Mouse (Mus musculus): ENCODE results near the gene Mt4.
"Not testable (repeated sequence)": the region's sequence is repeated elsewhere in the genome, so short reads cannot be mapped to it uniquely, and the experiment has no call there.

Gene Mt4

GRCm38 (mm10) chr8:94134601-94135000, 2.4 kb upstream of the Mt4 start:
- peak; percentile 1 to 18 for DNase-seq (ENCODE audit: low spot score in 2 of 2)

- no peak for DNase-seq (ENCODE audit: low spot score in 2 of 2)
These were observed 1.4 kb upstream of the Mt4 start for GRCm38 (mm10) chr8:94135556-94135955.

GRCm38 (mm10) chr8:94136192-94136591, 805 bp upstream of the Mt4 start:
- DNase-seq (ENCODE audit: low spot score in 2 of 2), result no peak

GRCm38 (mm10) chr8:94140266-94140795, 3.3 kb downstream of the Mt4 start:
- no peak for DNase-seq (ENCODE audit: low spot score in 2 of 2)

- DNase-seq (ENCODE audit: low spot score in 2 of 2), result no peak
These were observed 11.2 kb downstream of the Mt4 start for GRCm38 (mm10) chr8:94148236-94148635.

GRCm38 (mm10) chr8:94150925-94151324, 13.9 kb downstream of the Mt4 start:
- DNase-seq (ENCODE audit: low spot score in 2 of 2), result no peak

GRCm38 (mm10) chr8:94152513-94153300, 15.7 kb downstream of the Mt4 start, which contains the start of gene Mt3:
TSS of gene Mt3 (plus strand) at chr8:94152607.
- no peak for DNase-seq (ENCODE audit: low spot score in 2 of 2)

- no peak for DNase-seq (ENCODE audit: low spot score in 2 of 2)
These were observed 16.5 kb downstream of the Mt4 start for GRCm38 (mm10) chr8:94153451-94153850.

GRCm38 (mm10) chr8:94154537-94154936, 17.5 kb downstream of the Mt4 start:
- no peak for DNase-seq (ENCODE audit: low spot score in 2 of 2)

GRCm38 (mm10) chr8:94156092-94156491, 19.1 kb downstream of the Mt4 start:
- no peak for DNase-seq (ENCODE audit: low spot score in 2 of 2)

GRCm38 (mm10) chr8:94165772-94166171, 28.8 kb downstream of the Mt4 start:
- not testable (repeated sequence) for DNase-seq (ENCODE audit: low spot score in 2 of 2)

- DNase-seq (ENCODE audit: low spot score in 2 of 2), result peak; percentile 67 to 79
These were observed 30.2 kb downstream of the Mt4 start for GRCm38 (mm10) chr8:94167244-94167643.

- DNase-seq (ENCODE audit: low spot score in 2 of 2), result no peak
These were observed 32.5 kb downstream of the Mt4 start for GRCm38 (mm10) chr8:94169547-94169946.

- no peak for DNase-seq (ENCODE audit: low spot score in 2 of 2)
These were observed 34.3 kb downstream of the Mt4 start for GRCm38 (mm10) chr8:94171321-94171755.

- peak; percentile 37 to 58 for DNase-seq (ENCODE audit: low spot score in 2 of 2)
These were observed 35.2 kb downstream of the Mt4 start, which contains the start of gene Mt2 for GRCm38 (mm10) chr8:94172075-94172808. TSS of gene Mt2 (plus strand) at chr8:94172664.

GRCm38 (mm10) chr8:94172809-94173732, 36.1 kb downstream of the Mt4 start:
- DNase-seq (ENCODE audit: low spot score in 2 of 2), result no peak

GRCm38 (mm10) chr8:94173848-94174403, 36.9 kb downstream of the Mt4 start:
- DNase-seq (ENCODE audit: low spot score in 2 of 2), result no peak

- DNase-seq (ENCODE audit: low spot score in 2 of 2), result no peak
These were observed 37.7 kb downstream of the Mt4 start for GRCm38 (mm10) chr8:94174619-94175213.

GRCm38 (mm10) chr8:94177716-94178390, 40.9 kb downstream of the Mt4 start:
- no peak for DNase-seq (ENCODE audit: low spot score in 2 of 2)
